Mouse (Mus musculus): ENCODE results near the gene Vgll4. TPM values are rescaled to one million over a fixed set of nuclear protein-coding genes. Genes with fewer than 3 reads are reported as not detected.

Gene Vgll4
- polyA plus RNA-seq, 1 experiment from 2014 or later = 111 TPM

DNA sequence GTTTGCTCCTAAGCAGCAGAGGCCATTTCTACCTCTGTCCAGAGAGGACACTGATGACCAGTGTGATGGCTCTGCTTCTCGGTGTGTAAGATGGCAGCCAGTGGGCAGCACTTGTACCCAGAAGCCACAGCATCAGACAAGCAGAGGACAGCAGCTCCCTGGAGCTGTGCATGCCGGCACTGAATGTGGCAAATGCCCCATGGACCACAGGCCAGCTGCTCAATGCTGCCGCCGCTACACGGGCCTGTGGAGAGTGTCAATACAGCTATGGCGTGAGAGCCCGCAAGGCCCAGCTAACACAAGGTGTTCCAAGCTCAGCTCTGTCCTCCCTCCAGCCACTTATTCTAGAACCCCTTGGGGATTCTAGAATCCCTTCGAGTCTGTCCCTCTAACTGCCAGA, 105.4 kb downstream of the Vgll4 start:
- Histone ChIP-seq H3K27me3 (ENCODE audit: insufficient read depth, low read length) (no peaks in the 10 kb centered on the region), H3K4me1 (ENCODE audit: insufficient read depth) (no peaks in the 10 kb centered on the region), H3K4me2 (no peak overlapping the region), H3K27ac (ENCODE audit: low read depth) (no peak overlapping the region), H3K9me3 (ENCODE audit: low read depth, low read length) (no peaks in the 10 kb centered on the region), H3K4me3 (ENCODE audit: low read depth, low read length) (no peak overlapping the region), H3K36me3 (ENCODE audit: insufficient read depth) (peaks cover 58% of the 10 kb centered on the region), H3K9ac (no peak overlapping the region)
- DNase-seq (no peak), ATAC-seq (ENCODE audit: insufficient read depth) (no peak)
- TF ChIP-seq CTCF (IDR thresholded peaks at IDR 0.05; ENCODE audit: low read depth) = no peak
- 82% methylated on average over 8 of the region's 8 CpGs for WGBS

DNA sequence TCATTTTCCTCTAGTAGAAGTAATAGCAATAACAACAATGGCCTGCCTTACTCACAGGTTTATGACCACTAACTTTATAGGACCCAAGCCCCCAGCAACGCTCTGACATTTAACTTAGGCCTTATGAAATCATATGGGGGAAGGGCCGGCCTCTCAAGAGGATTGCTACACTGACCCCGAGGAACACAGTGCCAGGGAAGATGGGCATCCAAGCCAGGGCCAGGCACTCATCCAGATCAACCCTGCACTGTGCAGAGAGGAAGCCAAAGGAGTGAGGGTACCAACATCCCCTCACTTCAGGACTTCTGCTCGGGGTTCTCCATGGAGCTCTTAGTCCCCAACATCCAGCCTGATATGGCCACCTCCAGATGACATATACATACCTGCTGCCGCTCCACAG, 106.3 kb downstream of the Vgll4 start:
- no peak for ATAC-seq (ENCODE audit: insufficient read depth)
- Histone ChIP-seq H3K4me2 (no peak overlapping the region), H3K4me3 (ENCODE audit: low read depth, low read length) (no peak overlapping the region), H3K27ac (ENCODE audit: low read depth) (no peak overlapping the region; the same call in 1 of the 2 replicates), H3K9ac (no peak overlapping the region), H3K36me3 (ENCODE audit: insufficient read depth) (peaks cover 60% of the 10 kb centered on the region), H3K9me3 (ENCODE audit: low read depth, low read length) (no peaks in the 10 kb centered on the region), H3K27me3 (ENCODE audit: insufficient read depth, low read length) (no peaks in the 10 kb centered on the region), H3K4me1 (ENCODE audit: insufficient read depth) (no peaks in the 10 kb centered on the region)
- TF ChIP-seq CTCF (IDR thresholded peaks at IDR 0.05; ENCODE audit: low read depth) = no peak
- 92% methylated on average over 5 of the region's 5 CpGs for WGBS
- DNase-seq = no peak

DNA sequence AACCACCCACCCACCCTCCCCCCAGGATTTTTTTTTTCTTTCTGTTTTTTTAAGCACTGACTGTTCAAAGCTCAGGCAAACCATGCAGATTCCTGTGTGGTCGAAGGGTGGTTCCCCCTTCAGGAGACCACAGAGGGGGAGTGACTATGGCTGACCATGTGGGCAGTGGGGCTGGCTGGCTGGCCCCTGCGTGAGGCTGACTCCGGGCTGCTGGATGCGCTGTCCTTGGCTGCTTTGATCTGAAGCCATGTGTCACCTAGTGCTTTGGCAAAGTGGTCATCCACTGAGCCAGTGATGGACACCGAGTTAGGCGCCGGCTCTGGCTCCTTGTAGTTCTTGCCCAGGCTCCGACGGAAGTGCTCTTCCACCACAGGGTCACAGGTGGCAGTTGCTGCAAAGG, 107.7 kb downstream of the Vgll4 start:
- no peak overlapping the region for H3K9ac ChIP-seq
- 68% methylated on average over 9 of the region's 9 CpGs for WGBS
- H3K4me3 ChIP-seq (ENCODE audit: low read depth, low read length) = no peak overlapping the region
- H3K4me2 ChIP-seq = no peak overlapping the region
- peaks cover 60% of the 10 kb centered on the region for H3K36me3 ChIP-seq (ENCODE audit: insufficient read depth)
- ATAC-seq (ENCODE audit: insufficient read depth) (no peak), DNase-seq (no peak)
- no peak for TF ChIP-seq CTCF (IDR thresholded peaks at IDR 0.05; ENCODE audit: low read depth)
- H3K4me1 ChIP-seq (ENCODE audit: insufficient read depth) = no peaks in the 10 kb centered on the region
- H3K27ac ChIP-seq (ENCODE audit: low read depth) = 0 out of 2 replicates have a peak overlapping the region, but pooled peaks have one; percentile 3
- no peaks in the 10 kb centered on the region for H3K9me3 ChIP-seq (ENCODE audit: low read depth, low read length)
- H3K27me3 ChIP-seq (ENCODE audit: insufficient read depth, low read length) = no peaks in the 10 kb centered on the region

DNA sequence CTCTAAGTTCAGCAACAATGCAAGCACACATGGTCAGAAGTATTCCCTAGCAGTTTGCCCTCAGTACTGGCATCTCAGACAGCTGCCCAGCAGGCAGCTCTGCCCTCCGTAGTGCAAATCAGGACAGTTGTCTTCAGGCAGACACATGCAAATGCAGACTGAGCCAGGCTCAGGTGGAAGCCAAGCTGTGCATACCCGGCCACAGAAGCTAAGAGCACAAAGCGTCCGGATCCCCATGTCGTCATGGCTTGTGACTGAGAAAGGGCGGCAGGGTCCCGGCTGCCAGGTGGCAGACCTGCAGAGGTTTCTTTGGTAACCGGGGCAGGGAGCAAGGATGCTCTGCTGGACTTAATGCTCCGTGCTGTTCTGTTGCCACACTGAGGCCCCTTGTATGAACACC, 108.2 kb downstream of the Vgll4 start:
- DNase-seq = no peak
- WGBS = 78% methylated on average over 9 of the region's 9 CpGs
- no peak for TF ChIP-seq CTCF (IDR thresholded peaks at IDR 0.05; ENCODE audit: low read depth)
- no peaks in the 10 kb centered on the region for H3K27me3 ChIP-seq (ENCODE audit: insufficient read depth, low read length)
- no peak overlapping the region for H3K4me3 ChIP-seq (ENCODE audit: low read depth, low read length)
- ATAC-seq (ENCODE audit: insufficient read depth) = no peak
- peaks cover 60% of the 10 kb centered on the region for H3K36me3 ChIP-seq (ENCODE audit: insufficient read depth)
- H3K4me2 ChIP-seq = no peak overlapping the region
- H3K9ac ChIP-seq = no peak overlapping the region
- peak overlapping the region; percentile 46; the same call in 1 of the 2 replicates for H3K27ac ChIP-seq (ENCODE audit: low read depth)
- H3K4me1 ChIP-seq (ENCODE audit: insufficient read depth) = no peaks in the 10 kb centered on the region
- no peaks in the 10 kb centered on the region for H3K9me3 ChIP-seq (ENCODE audit: low read depth, low read length)

DNA sequence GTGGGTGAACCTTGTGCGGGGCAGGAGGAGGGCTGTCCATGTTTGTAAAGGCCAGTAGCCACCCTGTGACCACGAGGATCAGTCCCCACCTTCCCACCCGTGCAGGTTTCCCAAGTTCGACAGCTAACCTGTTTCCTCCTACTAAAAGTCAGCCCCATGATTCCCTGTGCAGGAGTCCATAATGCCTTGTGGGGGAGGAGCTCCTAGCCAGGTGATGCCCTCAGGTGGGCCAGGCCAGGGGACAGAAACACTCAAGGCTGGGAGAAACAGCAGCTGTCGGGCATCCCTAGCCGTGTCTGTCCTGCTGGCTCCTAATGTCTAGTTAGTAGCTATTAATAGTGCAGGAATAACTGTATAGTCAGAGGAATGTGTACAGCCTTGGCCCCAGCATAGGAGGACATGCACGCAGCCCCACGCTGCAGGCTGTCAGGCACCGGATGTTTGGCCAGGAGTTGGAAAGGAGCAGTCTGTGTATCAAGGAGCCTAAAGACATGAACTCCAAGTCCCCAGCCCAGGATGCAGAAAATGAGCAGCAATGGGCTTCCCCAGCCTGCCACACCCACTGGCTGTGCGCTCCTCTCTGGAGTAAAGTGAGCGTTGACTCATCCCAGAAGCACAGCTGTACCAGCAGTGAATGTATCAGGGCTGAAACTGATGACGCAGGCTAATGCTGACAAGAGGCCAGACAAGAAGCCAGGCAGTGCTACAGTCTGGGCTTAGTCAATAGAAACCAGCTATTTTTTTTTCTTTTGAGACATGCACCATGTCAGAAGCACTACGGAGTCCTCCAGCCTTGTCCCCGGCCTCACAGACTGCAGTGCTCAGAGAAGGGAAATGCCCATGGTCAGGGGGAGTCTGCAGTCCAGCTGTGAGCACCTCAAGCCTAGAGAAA, 108.9 kb downstream of the Vgll4 start:
- Histone ChIP-seq H3K9ac (no peak overlapping the region), H3K9me3 (ENCODE audit: low read depth, low read length) (no peaks in the 10 kb centered on the region), H3K27ac (ENCODE audit: low read depth) (peak overlapping the region; percentile 46; the same call in 1 of the 2 replicates), H3K36me3 (ENCODE audit: insufficient read depth) (peaks cover 60% of the 10 kb centered on the region), H3K4me2 (no peak overlapping the region), H3K27me3 (ENCODE audit: insufficient read depth, low read length) (no peaks in the 10 kb centered on the region), H3K4me3 (ENCODE audit: low read depth, low read length) (no peak overlapping the region), H3K4me1 (ENCODE audit: insufficient read depth) (0 out of 2 replicates have a peak, but pooled peaks cover 5% of the 10 kb centered on the region)
- DNase-seq = peak; percentile 47
- no peak for TF ChIP-seq CTCF (IDR thresholded peaks at IDR 0.05; ENCODE audit: low read depth)
- peak; percentile 15; the same call in 1 of the 2 replicates for ATAC-seq (ENCODE audit: insufficient read depth)
- 69% methylated on average over 14 of the region's 14 CpGs for WGBS

DNA sequence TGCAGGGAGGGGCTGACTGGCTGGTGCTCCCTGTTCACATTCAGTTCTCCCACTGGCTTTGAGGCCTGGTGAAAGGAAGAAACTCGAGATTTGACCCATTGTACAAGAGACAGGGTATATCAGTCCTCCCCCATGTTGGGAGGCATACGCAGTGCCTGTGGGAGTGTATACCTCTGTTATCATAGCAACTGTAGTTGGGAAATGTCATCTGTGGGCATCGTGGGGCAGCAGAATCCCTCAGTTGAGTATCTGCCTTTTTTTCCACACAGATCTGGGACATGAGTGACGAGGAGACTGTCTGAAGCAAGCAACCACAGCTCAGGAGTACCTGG, 111.1 kb downstream of the Vgll4 start:
- H3K9me3 ChIP-seq (ENCODE audit: low read depth, low read length) = no peaks in the 10 kb centered on the region
- 81% methylated on average over 4 of the region's 4 CpGs for WGBS
- H3K4me2 ChIP-seq = no peak overlapping the region
- no peaks in the 10 kb centered on the region for H3K27me3 ChIP-seq (ENCODE audit: insufficient read depth, low read length)
- no peak overlapping the region for H3K27ac ChIP-seq (ENCODE audit: low read depth)
- DNase-seq (no peak), ATAC-seq (ENCODE audit: insufficient read depth) (no peak)
- no peak overlapping the region for H3K4me3 ChIP-seq (ENCODE audit: low read depth, low read length)
- peaks cover 52% of the 10 kb centered on the region for H3K36me3 ChIP-seq (ENCODE audit: insufficient read depth)
- no peak overlapping the region for H3K9ac ChIP-seq
- H3K4me1 ChIP-seq (ENCODE audit: insufficient read depth) = 0 out of 2 replicates have a peak, but pooled peaks cover 15% of the 10 kb centered on the region
- no peak for TF ChIP-seq CTCF (IDR thresholded peaks at IDR 0.05; ENCODE audit: low read depth)

DNA sequence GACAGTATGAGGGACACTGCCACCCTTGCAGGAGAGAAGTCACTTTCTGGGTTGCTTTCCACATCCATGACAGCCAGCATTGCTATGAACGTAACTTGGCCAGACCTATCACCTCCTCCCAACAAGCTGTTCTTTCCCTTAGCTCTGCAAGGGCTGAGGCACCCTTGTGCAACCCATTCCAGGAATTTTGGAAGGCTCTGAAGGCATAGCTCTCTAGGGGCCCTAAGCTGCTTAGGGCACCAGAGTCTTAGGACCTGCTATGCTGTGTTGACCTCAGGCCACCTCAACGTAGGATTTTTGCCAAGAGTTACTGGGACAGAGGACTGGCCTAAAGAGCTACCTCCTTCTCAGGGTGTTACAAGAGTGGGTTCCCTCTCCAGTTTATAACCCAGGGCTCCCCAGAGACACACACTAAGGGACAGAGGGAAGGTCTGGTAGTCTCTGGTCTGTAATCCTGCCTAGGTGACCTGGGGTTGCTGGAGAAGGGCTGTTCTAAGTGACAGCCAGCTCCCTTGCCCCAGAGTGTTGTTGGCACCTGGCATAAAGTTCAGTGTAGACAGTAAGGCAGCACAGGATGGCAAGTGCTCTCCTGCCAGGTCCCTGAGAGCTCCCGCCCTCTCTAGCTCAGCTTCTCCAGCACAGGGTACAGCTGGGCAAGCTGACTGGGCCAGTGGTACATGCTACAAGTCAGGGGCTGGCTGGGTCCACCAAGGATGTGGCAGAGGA, 111.6 kb downstream of the Vgll4 start:
- Histone ChIP-seq H3K27ac (ENCODE audit: low read depth) (no peak overlapping the region), H3K4me2 (no peak overlapping the region), H3K36me3 (ENCODE audit: insufficient read depth) (peaks cover 46% of the 10 kb centered on the region), H3K9me3 (ENCODE audit: low read depth, low read length) (no peaks in the 10 kb centered on the region), H3K4me3 (ENCODE audit: low read depth, low read length) (no peak overlapping the region), H3K27me3 (ENCODE audit: insufficient read depth, low read length) (no peaks in the 10 kb centered on the region), H3K4me1 (ENCODE audit: insufficient read depth) (0 out of 2 replicates have a peak, but pooled peaks cover 15% of the 10 kb centered on the region), H3K9ac (no peak overlapping the region)
- WGBS = 75% methylated on average over 3 of the region's 3 CpGs
- ATAC-seq (ENCODE audit: insufficient read depth) (no peak), DNase-seq (no peak)
- TF ChIP-seq CTCF (IDR thresholded peaks at IDR 0.05; ENCODE audit: low read depth) = no peak
